Mouse (Mus musculus): Measurements from ENCODE around the gene Maats1. TPM values are rescaled to one million over a fixed set of nuclear protein-coding genes. Genes with fewer than 3 reads are reported as not detected.
A peak's percentile ranks its signal among the peaks of the same experiment; 100 is the strongest.

Maats1 gene
- polyA plus RNA-seq, 1 experiment, result 0.16 TPM

- Histone ChIP-seq H3K4me1 (ENCODE audit: control insufficient read depth, insufficient read depth, insufficient read length, low read length) (peaks cover 37% of the 10 kb centered on the region; the same call in 1 of the 2 replicates), H3K4me3 (ENCODE audit: low read depth, low read length) (no peak overlapping the region), H3K27ac (ENCODE audit: insufficient read depth, low read depth, low read length) (no peak overlapping the region), H3K27me3 (ENCODE audit: control insufficient read depth, insufficient read depth, low read length) (no peaks in the 10 kb centered on the region), H3K36me3 (ENCODE audit: control insufficient read depth, insufficient read depth, low read length) (peaks cover 9% of the 10 kb centered on the region)
- no peak for TF ChIP-seq POLR2A (IDR thresholded peaks at IDR 0.05; ENCODE audit: low read depth, low read length)
- no peak for TF ChIP-seq CTCF (IDR thresholded peaks at IDR 0.05; ENCODE audit: extremely low read depth, insufficient read length, insufficient replicate concordance, low read depth, low read length)
- WGBS, result 80% methylated on average over 7 of the region's 7 CpGs
These were observed 56.1 kb downstream of the Maats1 start for GRCm38 (mm10) chr16:38285801-38286200.

- TF ChIP-seq CTCF (IDR thresholded peaks at IDR 0.05; ENCODE audit: extremely low read depth, insufficient read length, insufficient replicate concordance, low read depth, low read length) (no peak), POLR2A (IDR thresholded peaks at IDR 0.05; ENCODE audit: low read depth, low read length) (no peak)
- peaks cover 9% of the 10 kb centered on the region for H3K36me3 ChIP-seq (ENCODE audit: control insufficient read depth, insufficient read depth, low read length)
- no peaks in the 10 kb centered on the region for H3K27me3 ChIP-seq (ENCODE audit: control insufficient read depth, insufficient read depth, low read length)
- H3K27ac ChIP-seq (ENCODE audit: insufficient read depth, low read depth, low read length), result peak overlapping the region; percentile 86
- WGBS, result 72% methylated on average over 3 of the region's 3 CpGs
- no peak overlapping the region for H3K4me3 ChIP-seq (ENCODE audit: low read depth, low read length)
- peaks cover 38% of the 10 kb centered on the region; the same call in 1 of the 2 replicates for H3K4me1 ChIP-seq (ENCODE audit: control insufficient read depth, insufficient read depth, insufficient read length, low read length)
These were observed 58.6 kb downstream of the Maats1 start for GRCm38 (mm10) chr16:38283300-38283699.

- WGBS, result 30% methylated on average over 7 of the region's 7 CpGs
- no peaks in the 10 kb centered on the region for H3K27me3 ChIP-seq (ENCODE audit: control insufficient read depth, insufficient read depth, low read length)
- peaks cover 32% of the 10 kb centered on the region; the same call in 1 of the 2 replicates for H3K4me1 ChIP-seq (ENCODE audit: control insufficient read depth, insufficient read depth, insufficient read length, low read length)
- TF ChIP-seq POLR2A (IDR thresholded peaks at IDR 0.05; ENCODE audit: low read depth, low read length), result no peak
- TF ChIP-seq CTCF (IDR thresholded peaks at IDR 0.05; ENCODE audit: extremely low read depth, insufficient read length, insufficient replicate concordance, low read depth, low read length), result no peak
- H3K36me3 ChIP-seq (ENCODE audit: control insufficient read depth, insufficient read depth, low read length), result peaks cover 9% of the 10 kb centered on the region
- peak overlapping the region; percentile 98 for H3K27ac ChIP-seq (ENCODE audit: insufficient read depth, low read depth, low read length)
- no peak overlapping the region for H3K4me3 ChIP-seq (ENCODE audit: low read depth, low read length)
These were observed 59.3 kb downstream of the Maats1 start for GRCm38 (mm10) chr16:38282559-38283160.

GRCm38 (mm10) chr16:38280951-38281350 lies 61.0 kb downstream of the Maats1 start:
- Histone ChIP-seq H3K27ac (ENCODE audit: insufficient read depth, low read depth, low read length) (peak overlapping the region; percentile 9; the same call in 1 of the 2 replicates), H3K4me1 (ENCODE audit: control insufficient read depth, insufficient read depth, insufficient read length, low read length) (peaks cover 28% of the 10 kb centered on the region), H3K36me3 (ENCODE audit: control insufficient read depth, insufficient read depth, low read length) (peaks cover 13% of the 10 kb centered on the region), H3K27me3 (ENCODE audit: control insufficient read depth, insufficient read depth, low read length) (no peaks in the 10 kb centered on the region), H3K4me3 (ENCODE audit: low read depth, low read length) (no peak overlapping the region)
- WGBS, result 65% methylated on average over 7 of the region's 7 CpGs
- TF ChIP-seq CTCF (IDR thresholded peaks at IDR 0.05; ENCODE audit: extremely low read depth, insufficient read length, insufficient replicate concordance, low read depth, low read length) (no peak), POLR2A (IDR thresholded peaks at IDR 0.05; ENCODE audit: low read depth, low read length) (no peak)

GRCm38 (mm10) chr16:38279794-38280193 lies 62.1 kb downstream of the Maats1 start:
- Histone ChIP-seq H3K27me3 (ENCODE audit: control insufficient read depth, insufficient read depth, low read length) (no peaks in the 10 kb centered on the region), H3K36me3 (ENCODE audit: control insufficient read depth, insufficient read depth, low read length) (peaks cover 8% of the 10 kb centered on the region), H3K27ac (ENCODE audit: insufficient read depth, low read depth, low read length) (peak overlapping the region; percentile 23; the same call in 1 of the 2 replicates), H3K4me1 (ENCODE audit: control insufficient read depth, insufficient read depth, insufficient read length, low read length) (peaks cover 28% of the 10 kb centered on the region), H3K4me3 (ENCODE audit: low read depth, low read length) (no peak overlapping the region)
- TF ChIP-seq CTCF (IDR thresholded peaks at IDR 0.05; ENCODE audit: extremely low read depth, insufficient read length, insufficient replicate concordance, low read depth, low read length), result no peak
- TF ChIP-seq POLR2A (IDR thresholded peaks at IDR 0.05; ENCODE audit: low read depth, low read length), result no peak
- 75% methylated on average over 5 of the region's 5 CpGs for WGBS

GRCm38 (mm10) chr16:38274737-38275136 lies 67.2 kb downstream of the Maats1 start:
- Histone ChIP-seq H3K4me1 (ENCODE audit: control insufficient read depth, insufficient read depth, insufficient read length, low read length) (peaks cover 19% of the 10 kb centered on the region), H3K4me3 (ENCODE audit: low read depth, low read length) (no peak overlapping the region), H3K36me3 (ENCODE audit: control insufficient read depth, insufficient read depth, low read length) (peaks cover 4% of the 10 kb centered on the region), H3K27me3 (ENCODE audit: control insufficient read depth, insufficient read depth, low read length) (no peaks in the 10 kb centered on the region), H3K27ac (ENCODE audit: insufficient read depth, low read depth, low read length) (no peak overlapping the region)
- 75% methylated on average over 2 of the region's 2 CpGs for WGBS
- TF ChIP-seq CTCF (IDR thresholded peaks at IDR 0.05; ENCODE audit: extremely low read depth, insufficient read length, insufficient replicate concordance, low read depth, low read length) (no peak), POLR2A (IDR thresholded peaks at IDR 0.05; ENCODE audit: low read depth, low read length) (no peak)

GRCm38 (mm10) chr16:38272483-38272882 lies 69.5 kb downstream of the Maats1 start:
- peaks cover 2% of the 10 kb centered on the region for H3K36me3 ChIP-seq (ENCODE audit: control insufficient read depth, insufficient read depth, low read length)
- H3K4me1 ChIP-seq (ENCODE audit: control insufficient read depth, insufficient read depth, insufficient read length, low read length), result peaks cover 14% of the 10 kb centered on the region
- no peak overlapping the region for H3K4me3 ChIP-seq (ENCODE audit: low read depth, low read length)
- H3K27ac ChIP-seq (ENCODE audit: insufficient read depth, low read depth, low read length), result no peak overlapping the region
- no peaks in the 10 kb centered on the region for H3K27me3 ChIP-seq (ENCODE audit: control insufficient read depth, insufficient read depth, low read length)
- WGBS, result 73% methylated on average over 5 of the region's 5 CpGs
- TF ChIP-seq CTCF (IDR thresholded peaks at IDR 0.05; ENCODE audit: extremely low read depth, insufficient read length, insufficient replicate concordance, low read depth, low read length), result no peak
- no peak for TF ChIP-seq POLR2A (IDR thresholded peaks at IDR 0.05; ENCODE audit: low read depth, low read length)
